Mouse (Mus musculus): ENCODE results near the gene Zpld1.
A peak's percentile ranks its signal among the peaks of the same experiment; 100 is the strongest.

The Zpld1 gene

DNA sequence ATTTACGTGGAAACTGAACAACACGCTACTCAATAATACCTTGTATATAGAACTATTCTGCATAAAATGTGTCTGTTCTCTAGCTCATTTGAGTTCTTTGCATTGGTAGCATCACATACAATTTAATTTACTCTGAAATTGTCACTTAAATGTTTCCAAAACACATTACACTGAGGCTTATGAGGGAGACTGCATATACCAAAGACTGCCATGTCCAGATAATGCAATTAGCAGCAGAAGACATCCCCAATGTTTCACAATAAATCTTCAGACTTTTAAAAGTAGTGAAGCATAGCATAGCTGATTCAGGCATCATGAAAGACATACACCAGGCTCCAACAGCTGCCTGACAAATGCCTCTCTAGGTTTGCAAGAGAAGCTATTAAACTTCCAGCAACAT lies at the start of gene Zpld1:
Gene Zpld1 (minus strand): TSS at position 101 of the 400 bp plus-strand sequence.
- DNase-seq (ENCODE audit: low spot score in 2 of 2), result no peak

DNA sequence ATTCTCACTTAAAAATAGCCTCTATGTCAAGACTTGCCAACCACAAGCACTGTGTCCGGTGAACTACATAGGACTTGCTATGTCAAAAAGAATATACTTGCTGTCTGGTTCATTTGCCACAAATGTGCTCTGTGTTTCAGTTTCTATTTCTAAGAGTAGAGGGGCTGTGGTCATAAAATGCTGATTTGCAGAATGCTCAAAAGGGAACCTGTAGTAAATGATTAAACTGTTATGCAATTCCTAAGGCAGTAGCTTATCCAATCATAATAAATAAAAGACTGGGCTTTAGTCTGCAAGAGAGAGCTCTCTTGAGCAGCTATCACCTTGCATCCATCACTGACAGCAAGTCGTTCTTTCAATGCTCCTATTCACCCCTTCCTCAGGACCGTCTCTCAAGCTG lies 47.9 kb upstream of the Zpld1 start:
- DNase-seq (ENCODE audit: low spot score in 2 of 2), result no peak

DNA sequence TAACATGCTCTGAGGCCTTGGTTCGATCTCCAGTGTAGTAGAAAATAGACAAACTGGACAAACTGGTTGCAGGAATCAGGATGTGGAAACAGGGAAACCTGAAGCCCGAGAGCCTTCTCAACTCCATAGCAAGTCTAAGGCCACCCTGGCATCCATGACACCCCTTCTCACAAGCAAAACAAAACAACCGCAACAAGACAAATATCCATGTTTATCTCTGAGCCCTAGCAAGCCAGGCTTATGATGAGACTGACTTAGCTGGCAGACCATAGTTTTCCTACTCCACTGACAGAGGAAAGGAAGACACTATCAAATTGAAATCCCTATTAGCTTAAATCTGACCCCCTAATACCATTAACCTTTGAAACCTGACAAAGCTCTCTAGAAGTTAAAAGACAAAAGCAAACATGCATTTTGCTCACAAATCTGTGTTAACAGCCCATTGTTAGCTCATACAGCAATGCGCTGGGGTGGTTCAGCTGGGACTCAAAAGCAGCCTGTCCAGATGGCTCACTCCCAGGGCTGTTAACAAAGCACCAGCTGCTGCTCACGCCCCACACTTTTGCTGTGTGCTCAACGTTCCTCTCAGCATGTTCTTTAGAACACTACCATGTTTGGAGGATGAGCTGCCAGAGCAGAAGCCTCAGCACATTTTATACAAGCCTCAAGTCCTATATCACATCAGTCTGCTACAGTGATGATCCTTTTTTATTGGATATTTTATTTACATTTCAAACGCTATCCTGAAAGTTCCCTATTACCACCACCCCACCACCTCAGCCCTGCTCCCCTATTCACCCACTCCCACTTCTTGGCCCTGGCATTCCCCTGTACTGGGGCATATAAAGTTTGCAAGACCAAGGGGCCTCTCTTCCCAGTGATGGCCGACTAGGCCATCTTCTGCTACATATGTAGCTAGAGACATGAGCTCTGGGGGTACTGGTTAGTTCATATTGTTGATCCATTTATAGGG lies 24.0 kb upstream of the Zpld1 start:
- DNase-seq (ENCODE audit: low spot score in 2 of 2), result peak; percentile 70 to 88

DNA sequence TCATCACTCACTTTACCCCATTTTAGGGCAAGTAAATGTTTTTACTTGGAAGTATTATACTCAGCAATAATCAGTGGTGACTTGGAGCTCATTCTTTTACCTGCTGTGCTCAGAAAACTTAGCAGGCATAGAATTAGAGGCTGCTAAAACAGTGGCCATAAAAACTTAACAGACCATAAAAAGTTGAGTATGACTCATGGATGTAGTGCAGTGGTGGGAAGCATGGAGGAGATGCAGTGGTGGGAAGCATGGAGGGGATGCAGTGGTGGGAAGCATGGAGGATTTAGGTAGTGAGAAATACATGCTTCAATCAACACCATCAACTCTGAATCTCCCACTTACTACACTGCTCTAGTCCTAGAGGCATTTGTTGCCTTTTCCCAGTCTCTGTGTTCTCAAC lies 19.2 kb upstream of the Zpld1 start:
- no peak for DNase-seq (ENCODE audit: low spot score in 2 of 2)

- DNase-seq (ENCODE audit: low spot score in 2 of 2), result no peak
Measured at GRCm38 (mm10) chr16:55312106-55312505, 14.3 kb upstream of the Zpld1 start.

DNA sequence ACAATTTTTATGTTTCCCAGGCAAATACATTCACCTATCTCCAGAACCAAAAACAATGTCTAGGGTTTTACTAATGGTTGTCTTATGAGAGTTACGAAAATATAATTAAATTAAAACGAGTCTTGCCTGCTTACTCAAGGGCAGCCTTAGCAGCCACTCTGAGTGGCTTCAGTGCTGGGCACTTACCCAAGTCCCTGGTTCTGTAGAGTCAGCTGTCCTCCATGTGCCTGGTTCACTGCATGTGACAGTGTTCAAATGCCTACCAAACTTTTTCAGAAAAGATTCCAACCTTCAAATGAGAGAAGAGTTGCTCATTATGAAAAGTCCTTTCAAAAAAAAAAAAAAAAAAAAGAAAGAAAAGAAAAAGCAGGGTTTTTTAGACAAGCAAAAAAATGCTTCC lies 15.1 kb downstream of the Zpld1 start:
- no peak for DNase-seq (ENCODE audit: low spot score in 2 of 2)

DNA sequence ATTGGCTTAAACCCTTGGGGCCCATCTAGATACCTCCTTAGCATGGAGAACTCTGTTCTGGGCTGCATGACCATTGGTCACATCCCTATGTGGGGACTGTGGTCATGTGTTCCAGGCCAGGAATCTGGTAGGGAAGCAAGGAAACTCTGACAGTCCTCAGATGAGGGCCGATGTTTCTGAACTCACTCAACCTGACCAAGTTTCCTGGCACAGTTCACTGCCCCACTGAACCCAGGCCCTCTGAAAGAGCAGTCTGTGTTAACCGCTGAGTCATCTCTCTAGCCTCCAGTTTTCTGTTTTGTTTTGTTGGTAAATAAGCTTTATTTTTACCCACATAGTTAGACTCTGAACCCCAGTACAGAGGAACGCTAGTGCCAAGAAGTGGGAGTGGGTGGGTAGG lies 20.3 kb downstream of the Zpld1 start:
- no peak for DNase-seq (ENCODE audit: low spot score in 2 of 2)

DNA sequence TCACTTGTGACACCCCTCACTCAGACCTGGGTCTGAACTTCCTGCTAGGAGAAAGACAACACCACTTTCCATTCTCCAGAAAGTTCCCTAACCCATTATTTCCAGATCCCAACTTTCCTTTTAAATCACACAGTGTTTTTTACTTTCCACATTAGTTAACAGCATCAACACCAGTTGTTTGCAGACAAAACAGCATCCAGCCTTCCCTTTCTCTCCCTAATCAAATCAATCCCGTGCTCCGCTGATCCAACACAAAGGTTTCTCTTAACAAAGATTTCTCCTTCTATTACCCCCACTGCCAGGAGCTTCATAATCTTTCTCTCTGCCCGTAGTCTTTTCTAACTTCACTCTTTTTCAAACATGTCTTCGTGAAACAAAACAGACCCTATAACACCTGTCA lies 32.5 kb downstream of the Zpld1 start:
- DNase-seq (ENCODE audit: low spot score in 2 of 2), result no peak

DNA sequence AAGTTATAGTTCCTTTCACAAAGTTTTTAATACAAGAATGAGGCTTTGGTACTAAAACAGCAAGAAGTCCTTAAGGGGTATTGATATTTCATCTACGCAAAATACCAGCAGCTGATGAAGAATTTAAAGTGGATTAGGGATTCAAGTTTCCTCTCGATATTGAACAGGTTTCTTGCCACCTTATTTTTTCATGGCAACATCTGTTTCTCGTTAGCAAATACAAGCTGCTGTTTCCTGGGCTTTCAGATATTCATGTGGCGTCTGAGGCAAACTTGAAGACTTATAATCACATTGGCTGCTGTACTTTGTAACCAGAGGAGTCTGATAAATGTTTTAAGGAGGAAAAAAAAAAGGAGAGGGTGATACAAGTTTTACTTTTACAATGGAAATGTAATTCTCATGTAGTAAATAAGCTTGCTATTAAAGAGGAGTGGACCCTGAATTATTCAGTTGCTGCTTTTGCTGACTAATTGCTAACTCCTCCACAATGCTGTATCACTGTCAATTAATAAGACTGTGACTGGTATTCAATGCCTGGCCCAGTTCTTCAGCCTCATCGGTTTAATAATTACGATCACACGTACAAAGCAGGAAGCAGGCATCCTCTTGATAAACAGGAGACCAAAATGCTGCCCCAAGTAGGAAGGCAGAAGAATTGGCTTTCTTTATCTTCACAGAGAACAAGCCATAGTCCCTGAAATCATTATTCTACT lies 36.8 kb downstream of the Zpld1 start:
- no peak for DNase-seq (ENCODE audit: low spot score in 2 of 2)

- DNase-seq (ENCODE audit: low spot score in 2 of 2), result peak; percentile 25 to 44
Measured at GRCm38 (mm10) chr16:55259719-55260118, 38.1 kb downstream of the Zpld1 start.

- DNase-seq (ENCODE audit: low spot score in 2 of 2), result no peak
Measured at GRCm38 (mm10) chr16:55240996-55241395, 56.8 kb downstream of the Zpld1 start.

DNA sequence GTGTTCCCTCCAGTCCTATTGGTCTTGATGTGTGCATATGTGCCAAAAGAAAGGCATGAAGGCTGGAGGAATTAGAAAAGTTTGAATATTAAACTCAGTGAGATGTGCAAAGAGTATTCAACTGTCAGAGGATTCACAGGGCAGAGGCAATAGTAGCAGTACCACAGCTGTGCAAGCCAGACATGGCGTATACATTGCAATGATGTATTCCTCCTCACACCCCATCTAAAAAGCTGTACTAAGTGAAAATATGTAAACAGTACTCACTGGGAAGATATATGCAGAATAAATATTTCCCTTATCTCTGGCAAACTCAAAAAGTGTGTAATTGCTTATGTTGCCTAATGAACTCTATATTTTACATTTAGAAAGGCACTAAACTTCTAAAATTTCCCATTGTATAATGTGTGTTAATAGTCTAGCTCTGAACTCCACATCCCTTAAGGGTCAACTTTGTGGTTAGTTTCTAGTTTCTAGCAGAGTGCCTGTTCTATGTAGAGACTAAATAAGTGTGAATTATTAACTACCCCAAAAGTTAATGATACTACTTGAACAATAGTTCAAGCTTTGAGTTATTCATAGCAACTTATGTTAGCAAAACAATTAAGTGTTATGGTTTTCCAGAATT lies 68.7 kb downstream of the Zpld1 start:
- DNase-seq (ENCODE audit: low spot score in 2 of 2), result no peak

DNA sequence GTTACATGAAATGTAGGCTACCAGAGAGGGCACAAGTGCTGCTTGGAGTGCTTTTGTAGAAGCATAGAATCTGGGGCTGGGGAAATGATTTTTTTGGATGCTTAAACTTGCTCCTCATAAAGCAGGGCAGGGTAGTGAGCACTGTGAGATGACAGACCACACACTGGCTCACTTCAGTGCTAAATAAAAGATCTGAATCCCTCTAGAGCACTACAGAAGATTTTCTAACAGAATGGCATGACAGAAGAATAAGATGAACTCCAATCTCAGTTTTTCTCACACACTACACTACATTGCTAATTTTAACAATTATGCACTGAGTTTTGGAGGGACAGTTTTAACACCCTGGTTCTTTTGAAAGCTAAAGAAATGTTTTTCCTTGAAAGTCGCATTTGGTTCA lies 93.8 kb downstream of the Zpld1 start:
- DNase-seq (ENCODE audit: low spot score in 2 of 2), result no peak

- DNase-seq (ENCODE audit: low spot score in 2 of 2), result no peak
Measured at GRCm38 (mm10) chr16:55190397-55190796, 107.4 kb downstream of the Zpld1 start.

GRCm38 (mm10) chr16:55185370-55185769 lies 112.4 kb downstream of the Zpld1 start:
- DNase-seq (ENCODE audit: low spot score in 2 of 2), result no peak
